Mouse (Mus musculus) liver, postnatal 0 days (tissue): ENCODE data around the gene Hoxc4. TPM values are rescaled to one million over a fixed set of nuclear protein-coding genes. Genes with fewer than 3 reads are reported as not detected.

ENCODE experiments used
- ATAC-seq: fragments of 200-750 bp; cut with Nextera tagmentation; 2 replicates; pipeline ENCODE4 v1.8.0; 2017; ENCODE audit warnings: mild to moderate bottlenecking, moderate library complexity
- DNase-seq: peaks from one replicate; pipeline ENCODE4 v3.0.0-alpha.2; 2016
- H3K27ac ChIP-seq: fragments of 300-500 bp; sonication (generic); 2 replicates; pipeline ENCODE4 v1.5.1; 2014; ENCODE audit warnings: antibody characterized with exemption, moderate library complexity, mild to moderate bottlenecking, low read depth
- H3K27me3 ChIP-seq: fragments of 300-500 bp; sonication (generic); 2 replicates; pipeline ENCODE4 v1.6.1; 2014; ENCODE audit warnings: low read length, control low read depth, mixed read lengths; ENCODE audit not compliant: insufficient read depth
- H3K36me3 ChIP-seq: fragments of 300-500 bp; sonication (generic); replicated peaks from 2 replicates; pipeline ENCODE4 v1.6.1; 2014; ENCODE audit warnings: mild to moderate bottlenecking, control low read depth, low read length, moderate library complexity, mixed read lengths; ENCODE audit not compliant: insufficient read depth
- H3K4me1 ChIP-seq: fragments of 300-500 bp; sonication (generic); 2 replicates; pipeline ENCODE4 v1.6.1; 2014; ENCODE audit warnings: antibody characterized with exemption, mild to moderate bottlenecking, control low read depth; ENCODE audit not compliant: insufficient read depth
- H3K4me2 ChIP-seq: fragments of 300-500 bp; sonication (generic); 2 replicates; pipeline ENCODE4 v1.6.1; 2014; ENCODE audit warnings: low read depth, mild to moderate bottlenecking, low read length, moderate library complexity, mixed read lengths
- H3K4me3 ChIP-seq: fragments of 300-500 bp; sonication (generic); 2 replicates; pipeline ENCODE4 v1.5.1; 2014; ENCODE audit warnings: low read depth, low read length
- H3K9ac ChIP-seq: fragments of 300-500 bp; sonication (generic); replicated peaks from 2 replicates; pipeline ENCODE4 v1.6.1; 2014; ENCODE audit warnings: mild to moderate bottlenecking, moderate library complexity
- H3K9me3 ChIP-seq: fragments of 300-500 bp; sonication (generic); 2 replicates; pipeline ENCODE4 v1.6.1; 2016; ENCODE audit warnings: mild to moderate bottlenecking, control low read depth, low read length, mixed read lengths
- CTCF ChIP-seq: sonication (generic); IDR thresholded peaks from 2 replicates; pipeline ENCODE4 v1.5.1; 2016; ENCODE audit warnings: antibody characterized with exemption, low read depth
- EP300 ChIP-seq: IDR thresholded peaks from 2 replicates; pipeline ENCODE4 v1.6.1; 2016; ENCODE audit warnings: antibody characterized with exemption, low read depth, mild to moderate bottlenecking
- WGBS: fragments of 180-500 bp; shearing (Covaris S2); extraction: QIAGEN DNeasy Blood & Tissue Kit; methylation state at CpG from one replicate; pipeline ENCODE4 v1.1.7; 2014; ENCODE audit not compliant: insufficient replicate concordance; 5-methylcytosine and 5-hydroxymethylcytosine counted together
- polyA plus RNA-seq: library from polyadenylated mRNA; unstranded; fragments of >200 nt; fragmentation: Nextera tagmentation; extraction: Ambion mirVana; gene quantifications from 2 replicates; pipeline ENCODE4 v1.2.1, GENCODE M21; 2015

Hoxc4 gene
- polyA plus RNA-seq, 1 experiment from 2014 or later: 0.07 TPM

GRCm38 (mm10) chr15:103014166-103015008, 4.3 kb upstream of the Hoxc4 start:
- Histone ChIP-seq H3K9ac (no peak overlapping the region), H3K27me3 (peaks cover 98% of the 10 kb centered on the region), H3K9me3 (no peaks in the 10 kb centered on the region), H3K4me2 (no peak overlapping the region; the same call in 1 of the 2 replicates), H3K27ac (no peak overlapping the region), H3K36me3 (no peaks in the 10 kb centered on the region), H3K4me1 (no peaks in the 10 kb centered on the region), H3K4me3 (peak overlapping the region; percentile 8; the same call in 1 of the 2 replicates)
- TF ChIP-seq EP300: no peak
- TF ChIP-seq CTCF: no peak
- 2% methylated on average over 49 of the region's 57 CpGs for WGBS
- ATAC-seq: no peak
- no peak for DNase-seq

DNA sequence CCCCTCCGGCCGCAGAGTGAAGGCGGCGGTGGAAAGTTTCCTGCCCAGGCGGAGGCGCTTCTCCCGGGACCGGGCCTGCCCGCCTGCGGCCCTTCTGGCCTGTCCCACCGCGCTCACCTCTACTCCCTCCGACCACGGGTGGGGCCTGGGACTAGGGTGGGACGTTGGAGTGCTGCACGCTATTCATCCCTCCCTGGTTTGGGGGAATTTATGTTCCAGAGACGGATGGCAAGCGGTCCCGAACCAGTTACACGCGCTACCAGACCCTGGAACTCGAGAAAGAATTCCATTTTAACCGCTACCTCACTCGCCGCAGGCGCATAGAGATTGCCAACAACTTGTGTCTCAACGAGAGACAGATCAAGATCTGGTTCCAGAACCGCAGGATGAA, 3.7 kb upstream of the Hoxc4 start:
- ATAC-seq (no peak), DNase-seq (no peak)
- no peak overlapping the region for H3K9ac ChIP-seq
- H3K9me3 ChIP-seq: no peaks in the 10 kb centered on the region
- H3K4me3 ChIP-seq: peak overlapping the region; percentile 8; the same call in 1 of the 2 replicates
- peaks cover 98% of the 10 kb centered on the region for H3K27me3 ChIP-seq
- TF ChIP-seq EP300 (no peak), CTCF (no peak)
- 2% methylated on average over 24 of the region's 28 CpGs for WGBS
- H3K4me1 ChIP-seq: no peaks in the 10 kb centered on the region
- H3K36me3 ChIP-seq: no peaks in the 10 kb centered on the region
- no peak overlapping the region for H3K4me2 ChIP-seq
- no peak overlapping the region for H3K27ac ChIP-seq

- H3K9ac ChIP-seq: no peak overlapping the region
- H3K27me3 ChIP-seq: peaks cover 98% of the 10 kb centered on the region
- no peak overlapping the region for H3K4me3 ChIP-seq
- no peak for DNase-seq
- H3K4me1 ChIP-seq: no peaks in the 10 kb centered on the region
- H3K27ac ChIP-seq: no peak overlapping the region
- 11% methylated on average over 19 of the region's 19 CpGs for WGBS
- no peak overlapping the region for H3K4me2 ChIP-seq
- ATAC-seq: no peak
- H3K9me3 ChIP-seq: no peaks in the 10 kb centered on the region
- TF ChIP-seq CTCF: no peak
- no peaks in the 10 kb centered on the region for H3K36me3 ChIP-seq
Observed at GRCm38 (mm10) chr15:103015406-103016166, 3.1 kb upstream of the Hoxc4 start.

DNA sequence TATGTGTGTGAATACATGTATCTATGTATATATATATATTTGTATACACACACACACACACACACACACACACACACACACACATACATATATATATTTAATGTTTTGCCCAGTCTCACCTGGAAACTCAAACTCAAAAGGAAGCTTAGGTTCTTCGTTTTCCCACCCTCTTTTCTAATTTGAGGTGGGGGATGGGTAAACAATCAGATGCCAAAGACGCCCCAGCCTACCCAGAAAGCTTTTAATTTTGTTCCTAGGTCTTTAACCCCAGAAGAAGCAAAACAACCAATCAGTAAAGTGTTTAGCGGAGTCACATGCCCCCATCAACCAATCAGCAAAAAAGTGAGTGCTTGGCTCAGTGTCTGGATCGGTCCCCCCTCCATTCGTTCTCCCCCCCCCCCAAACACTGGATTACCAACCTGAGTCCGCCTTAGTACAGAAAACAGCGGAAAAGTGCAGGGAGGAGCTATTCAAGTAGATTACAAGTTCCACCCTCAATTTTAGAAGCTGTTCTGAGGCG, 2.2 kb downstream of the Hoxc4 start:
- H3K36me3 ChIP-seq: no peaks in the 10 kb centered on the region
- no peak for ATAC-seq
- H3K4me3 ChIP-seq: no peak overlapping the region
- DNase-seq: no peak
- H3K27me3 ChIP-seq: peaks cover 94% of the 10 kb centered on the region
- whole genome bisulfite sequencing: 5% methylated on average over 8 of the region's 8 CpGs
- H3K4me1 ChIP-seq: no peaks in the 10 kb centered on the region
- H3K9ac ChIP-seq: no peak overlapping the region
- TF ChIP-seq EP300 (no peak), CTCF (no peak)
- H3K27ac ChIP-seq: no peak overlapping the region
- no peaks in the 10 kb centered on the region for H3K9me3 ChIP-seq
- no peak overlapping the region for H3K4me2 ChIP-seq

- no peak overlapping the region for H3K9ac ChIP-seq
- H3K4me2 ChIP-seq: no peak overlapping the region
- H3K9me3 ChIP-seq: no peaks in the 10 kb centered on the region
- no peak for DNase-seq
- 13% methylated on average over 8 of the region's 8 CpGs for WGBS
- no peak for ATAC-seq
- no peak overlapping the region for H3K27ac ChIP-seq
- no peak for TF ChIP-seq EP300
- TF ChIP-seq CTCF: no peak
- peaks cover 94% of the 10 kb centered on the region for H3K27me3 ChIP-seq
- H3K4me1 ChIP-seq: no peaks in the 10 kb centered on the region
- H3K4me3 ChIP-seq: no peak overlapping the region
- H3K36me3 ChIP-seq: no peaks in the 10 kb centered on the region
Observed at GRCm38 (mm10) chr15:103021544-103021943, 2.8 kb downstream of the Hoxc4 start.

DNA sequence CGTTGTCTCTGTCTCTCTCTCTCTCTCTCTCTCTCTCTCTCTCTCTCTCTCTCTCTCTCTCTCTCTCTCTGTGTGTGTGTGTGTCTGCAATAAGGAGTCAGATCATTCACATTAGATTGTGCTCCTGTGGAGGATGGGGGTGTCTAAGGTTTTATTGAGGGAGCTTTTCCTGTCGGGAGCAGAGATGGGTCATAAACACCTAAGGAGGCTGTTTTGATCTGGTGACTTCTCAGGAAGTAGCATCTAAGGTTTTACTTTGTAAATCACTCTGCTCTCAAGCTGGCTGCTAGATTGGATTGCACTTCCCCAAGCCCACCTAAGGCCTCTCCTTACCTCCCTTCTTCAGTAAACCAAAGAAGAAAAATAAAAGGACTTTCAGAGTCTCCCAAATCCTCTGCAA, 5.4 kb downstream of the Hoxc4 start:
- WGBS: 6% methylated on average over 2 of the region's 2 CpGs
- no peak for ATAC-seq

More for the DNA sequence above, 5.4 kb downstream of the Hoxc4 start:
- H3K9me3 ChIP-seq: no peaks in the 10 kb centered on the region
- no peak overlapping the region for H3K4me3 ChIP-seq
- peaks cover 94% of the 10 kb centered on the region for H3K27me3 ChIP-seq
- TF ChIP-seq EP300 (no peak), CTCF (no peak)
- H3K36me3 ChIP-seq: no peaks in the 10 kb centered on the region
- H3K27ac ChIP-seq: no peak overlapping the region
- H3K4me1 ChIP-seq: no peaks in the 10 kb centered on the region
- no peak overlapping the region for H3K4me2 ChIP-seq
- DNase-seq: no peak
- H3K9ac ChIP-seq: no peak overlapping the region
